Mouse (Mus musculus) heart, embryonic 14.5 days (tissue): Measurements from ENCODE around the gene Apoa2. TPM values are rescaled to one million over a fixed set of nuclear protein-coding genes. Genes with fewer than 3 reads are reported as not detected.
A peak's percentile ranks its signal among the peaks of the same experiment; 100 is the strongest.

Experiments used
- ATAC-seq: fragments of 200-750 bp; cut with Nextera tagmentation; 2 replicates; pipeline ENCODE4 v1.8.0; 2017; ENCODE audit warnings: low read depth, moderate TSS enrichment; ENCODE audit not compliant: insufficient number of reproducible peaks, insufficient read depth, low FRiP score
- H3K27ac ChIP-seq, 2 experiments: fragments of 200-500 bp in 1 of 2; fragments of 300-500 bp in 1 of 2; sonication (generic) in 1 of 2; replicated peaks in 1 of 2; 2 replicates each; pipeline ENCODE4 v1.5.1; 2012 to 2014; ENCODE audit warnings: low read depth in 2 of 2, low read length in 2 of 2, control low read depth in 1 of 2, mild to moderate bottlenecking in 1 of 2, mixed read lengths in 1 of 2; ENCODE audit not compliant: control insufficient read depth in 1 of 2, insufficient read depth in 1 of 2
- H3K27me3 ChIP-seq: fragments of 300-500 bp; sonication (generic); 2 replicates; pipeline ENCODE4 v1.6.1; 2014; ENCODE audit warnings: mild to moderate bottlenecking, low read length, control low read depth; ENCODE audit not compliant: control insufficient read depth, insufficient read depth
- H3K36me3 ChIP-seq: fragments of 300-500 bp; sonication (generic); 2 replicates; pipeline ENCODE4 v1.6.1; 2014; ENCODE audit warnings: mild to moderate bottlenecking, control low read depth, low read length, mixed read lengths; ENCODE audit not compliant: control insufficient read depth, insufficient read depth
- H3K4me1 ChIP-seq, 2 experiments: fragments of 200-500 bp in 1 of 2; fragments of 300-500 bp in 1 of 2; sonication (generic) in 1 of 2; 2 replicates each; pipeline ENCODE4 v1.6.1; 2012 to 2014; ENCODE audit warnings: low read length in 2 of 2, control low read depth in 1 of 2, mixed read lengths in 1 of 2; ENCODE audit not compliant: control insufficient read depth in 2 of 2, insufficient read depth in 2 of 2
- H3K4me2 ChIP-seq: fragments of 300-500 bp; sonication (generic); 2 replicates; pipeline ENCODE4 v1.6.1; 2014; ENCODE audit warnings: mild to moderate bottlenecking, low read length
- H3K4me3 ChIP-seq, 2 experiments: fragments of 200-500 bp in 1 of 2; fragments of 300-500 bp in 1 of 2; sonication (generic) in 1 of 2; 2 replicates each; pipeline ENCODE4 v1.5.1; 2012 to 2014; ENCODE audit warnings: low read length in 2 of 2, mild to moderate bottlenecking in 2 of 2, control low read depth in 1 of 2, low read depth in 1 of 2, moderate library complexity in 1 of 2; ENCODE audit not compliant: control insufficient read depth in 1 of 2, insufficient read depth in 1 of 2
- H3K9ac ChIP-seq: fragments of 300-500 bp; sonication (generic); 2 replicates; pipeline ENCODE4 v1.6.1; 2014; ENCODE audit warnings: mild to moderate bottlenecking, low read length
- H3K9me3 ChIP-seq: fragments of 300-500 bp; sonication (generic); 2 replicates; pipeline ENCODE4 v1.6.1; 2016; ENCODE audit warnings: low read length, control low read depth; ENCODE audit not compliant: control insufficient read depth
- WGBS: fragments of 180-500 bp; shearing (Covaris S2); extraction: QIAGEN DNeasy Blood & Tissue Kit; methylation state at CpG from one replicate; pipeline ENCODE4 v1.1.7; 2014; 5-methylcytosine and 5-hydroxymethylcytosine counted together
- polyA plus RNA-seq: library from polyadenylated mRNA; unstranded; fragments of >200 nt; fragmentation: Nextera tagmentation; extraction: Ambion mirVana; gene quantifications from 2 replicates; pipeline ENCODE4 v1.2.1, GENCODE M21; 2014

Gene Apoa2
- polyA plus RNA-seq, 1 experiment from 2014 or later: 5.3 TPM

DNA sequence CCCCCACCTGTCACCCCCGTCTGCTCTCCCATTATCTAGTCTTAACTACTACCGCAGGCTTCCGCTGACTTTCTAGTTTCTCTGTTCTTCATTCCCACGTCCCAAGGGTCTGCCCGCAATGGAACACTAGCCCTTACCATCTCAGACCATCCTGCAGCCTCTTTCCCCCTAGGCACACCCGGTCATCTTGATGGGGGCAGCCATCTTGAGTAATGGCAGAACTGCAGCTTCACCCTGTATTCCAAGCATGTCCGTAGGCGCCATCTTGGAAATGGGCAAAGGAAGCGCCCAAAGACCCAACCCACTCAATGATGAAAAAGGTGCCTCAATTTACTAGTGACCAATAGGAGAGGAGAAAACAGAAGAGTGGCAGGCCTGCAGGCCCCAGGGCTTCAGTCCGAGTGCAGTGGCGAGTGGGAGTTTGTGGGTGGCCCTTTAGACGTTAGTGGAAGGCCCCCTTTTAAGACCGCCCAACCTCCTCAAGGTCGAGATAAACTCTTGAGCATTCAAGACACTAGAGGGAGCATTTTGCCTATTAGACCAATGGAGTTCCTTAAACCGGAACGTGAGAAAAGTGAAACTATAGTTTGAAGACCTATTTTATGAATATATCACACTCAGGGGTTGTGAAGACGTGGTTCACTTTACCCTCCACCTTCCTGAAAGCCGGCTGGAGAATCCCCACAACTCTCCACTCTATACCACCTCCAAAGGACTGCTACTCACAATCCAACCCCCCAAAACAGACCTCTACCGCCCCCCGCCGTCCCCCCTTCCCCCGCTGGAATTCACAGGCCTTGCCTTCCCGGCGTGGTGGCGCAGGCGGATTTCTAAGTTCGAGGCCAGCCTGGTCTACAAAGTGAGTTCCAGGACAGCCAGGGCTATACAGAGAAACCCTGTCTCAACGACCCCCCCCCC is 2.4 kb upstream of the Apoa2 start, which contains the start of gene Tomm40l:
Gene Tomm40l, minus strand, starts transcription at position 277 of the 918 bp plus-strand sequence.
- Histone ChIP-seq H3K4me3 (peak within 1 kb of the TSS; percentile 49 to 70), H3K9ac (peak within 1 kb of the TSS; percentile 80), H3K27ac (peak within 1 kb of the TSS; percentile 81 to 93), H3K36me3 (peaks cover 31% of the 10 kb centered on the region), H3K9me3 (no peaks in the 10 kb centered on the region), H3K4me2 (peak within 1 kb of the TSS; percentile 87), H3K4me1 (peaks cover 5 to 16% of the 10 kb centered on the region in 2 experiments), H3K27me3 (no peaks in the 10 kb centered on the region)
- peak; percentile 97 for ATAC-seq
- 2% methylated on average over 28 of the region's 28 CpGs for WGBS

DNA sequence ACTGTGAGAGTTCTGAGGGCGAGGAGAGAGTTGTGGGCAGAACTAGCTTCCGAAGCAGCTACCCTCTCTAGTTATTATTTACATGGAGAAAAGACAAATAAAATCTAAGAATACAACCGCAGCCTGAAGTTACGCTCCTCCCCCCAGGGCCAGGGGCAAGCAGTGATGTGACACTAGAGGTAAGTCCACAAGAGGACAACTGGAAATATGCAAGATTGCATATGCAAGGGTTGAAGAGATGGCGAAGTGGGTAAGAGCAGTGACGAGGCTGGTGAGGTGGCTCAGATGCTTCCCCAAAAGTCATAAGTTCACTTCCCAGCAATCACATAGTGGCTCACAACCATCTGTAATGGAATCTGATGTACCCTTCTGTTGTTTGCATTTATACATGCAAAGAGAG is 1.7 kb upstream of the Apoa2 start:
- WGBS: 85% methylated on average over 6 of the region's 6 CpGs
- H3K4me2 ChIP-seq: peak overlapping the region; percentile 87
- ATAC-seq: no peak

DNA sequence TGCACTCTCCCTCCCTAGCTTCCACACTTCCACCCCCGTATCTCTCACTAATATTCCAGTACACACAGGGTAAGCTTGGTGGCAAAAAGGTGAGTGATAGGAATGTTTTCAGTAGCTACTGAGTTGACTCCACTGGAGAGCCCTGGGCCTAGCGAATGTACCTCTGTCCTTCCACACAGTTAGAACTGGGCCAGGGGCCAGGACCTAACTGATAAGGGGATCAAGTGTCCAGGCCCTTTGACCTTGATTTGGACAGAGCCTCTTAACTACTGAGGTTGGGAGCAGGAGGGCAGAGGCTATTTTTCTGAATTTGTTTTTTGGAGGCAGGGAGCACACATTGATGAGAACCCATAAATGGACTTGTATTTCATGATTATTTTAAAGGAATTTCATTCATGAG is 1.1 kb upstream of the Apoa2 start:
- H3K9me3 ChIP-seq: no peaks in the 10 kb centered on the region
- 42% methylated on average over 2 of the region's 2 CpGs for WGBS
- no peak overlapping the region for H3K4me2 ChIP-seq
- no peaks in the 10 kb centered on the region for H3K27me3 ChIP-seq
- ATAC-seq: no peak
- H3K36me3 ChIP-seq: peaks cover 18% of the 10 kb centered on the region
- H3K9ac ChIP-seq: no peak overlapping the region
- H3K27ac ChIP-seq: peak overlapping the region in 1 of 2 experiments; percentile 47; a peak in 1 of 4 replicates
- H3K4me3 ChIP-seq: no peak overlapping the region
- peaks cover 5 to 16% of the 10 kb centered on the region in 2 experiments for H3K4me1 ChIP-seq

More for the DNA sequence above, 1.7 kb upstream of the Apoa2 start:
- no peaks in the 10 kb centered on the region for H3K9me3 ChIP-seq
- peak overlapping the region; percentile 68 for H3K9ac ChIP-seq
- peaks cover 5 to 16% of the 10 kb centered on the region in 2 experiments for H3K4me1 ChIP-seq
- peaks cover 24% of the 10 kb centered on the region for H3K36me3 ChIP-seq
- peak overlapping the region; percentile 81 to 93; a peak in 3 of 4 replicates for H3K27ac ChIP-seq
- H3K4me3 ChIP-seq: peak overlapping the region; percentile 35 to 49; a peak in 2 of 4 replicates
- no peaks in the 10 kb centered on the region for H3K27me3 ChIP-seq

DNA sequence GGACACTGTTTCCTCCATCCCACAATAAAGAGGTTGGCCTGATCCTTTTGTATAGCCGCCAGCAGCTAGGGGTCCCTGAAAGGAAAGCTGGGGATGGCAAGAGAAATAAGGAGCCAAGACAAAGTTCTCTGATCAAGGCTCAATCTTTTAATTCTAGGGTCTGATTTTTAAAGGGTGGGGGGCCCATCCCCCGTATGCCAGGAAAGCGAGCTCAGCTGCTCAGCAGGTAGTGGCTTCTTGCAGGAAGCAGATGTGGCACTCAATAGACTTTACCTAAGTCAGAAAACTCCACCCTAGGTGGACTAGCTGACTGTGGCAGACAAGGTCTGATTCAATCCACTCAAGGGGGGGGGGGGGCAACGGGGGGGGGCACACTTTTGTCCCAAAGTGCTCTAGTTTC is 1.9 kb downstream of the Apoa2 start:
- no peak overlapping the region for H3K9ac ChIP-seq
- H3K4me2 ChIP-seq: no peak overlapping the region
- H3K4me1 ChIP-seq: peaks cover 0 to 8% of the 10 kb centered on the region in 2 experiments; a peak in 3 of 4 replicates
- WGBS: 49% methylated on average over 4 of the region's 4 CpGs
- no peak for ATAC-seq
- no peaks in the 10 kb centered on the region for H3K27me3 ChIP-seq
- no peak overlapping the region for H3K27ac ChIP-seq
- no peaks in the 10 kb centered on the region for H3K9me3 ChIP-seq
- H3K4me3 ChIP-seq: no peak overlapping the region
- no peaks in the 10 kb centered on the region for H3K36me3 ChIP-seq

DNA sequence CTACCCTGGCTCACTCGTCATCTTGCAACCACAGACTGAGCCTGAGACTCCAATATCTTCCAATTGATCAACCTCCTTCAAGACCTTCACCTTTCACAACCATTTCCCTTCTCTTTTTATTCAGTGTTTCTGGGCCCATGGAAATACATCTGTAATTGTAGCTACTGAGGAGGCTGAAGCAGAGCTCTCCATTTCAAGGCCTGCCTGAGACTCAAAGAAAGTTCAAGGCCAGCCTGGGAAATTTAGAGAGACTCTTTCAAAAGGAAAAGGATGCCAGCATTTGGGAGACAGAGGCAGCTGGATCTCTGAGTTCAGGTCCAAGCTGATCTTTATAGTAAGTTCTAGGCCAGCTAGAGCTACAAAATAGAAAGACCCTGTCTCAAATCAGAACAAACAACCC is 3.0 kb downstream of the Apoa2 start:
- H3K27ac ChIP-seq: no peak overlapping the region
- H3K4me2 ChIP-seq: no peak overlapping the region
- H3K27me3 ChIP-seq: no peaks in the 10 kb centered on the region
- peaks cover 0 to 7% of the 10 kb centered on the region in 2 experiments; a peak in 3 of 4 replicates for H3K4me1 ChIP-seq
- 91% methylated on average over 1 of the region's 1 CpGs for WGBS
- no peak for ATAC-seq
- H3K9ac ChIP-seq: no peak overlapping the region
- H3K36me3 ChIP-seq: no peaks in the 10 kb centered on the region
- H3K9me3 ChIP-seq: no peaks in the 10 kb centered on the region
- no peak overlapping the region for H3K4me3 ChIP-seq

DNA sequence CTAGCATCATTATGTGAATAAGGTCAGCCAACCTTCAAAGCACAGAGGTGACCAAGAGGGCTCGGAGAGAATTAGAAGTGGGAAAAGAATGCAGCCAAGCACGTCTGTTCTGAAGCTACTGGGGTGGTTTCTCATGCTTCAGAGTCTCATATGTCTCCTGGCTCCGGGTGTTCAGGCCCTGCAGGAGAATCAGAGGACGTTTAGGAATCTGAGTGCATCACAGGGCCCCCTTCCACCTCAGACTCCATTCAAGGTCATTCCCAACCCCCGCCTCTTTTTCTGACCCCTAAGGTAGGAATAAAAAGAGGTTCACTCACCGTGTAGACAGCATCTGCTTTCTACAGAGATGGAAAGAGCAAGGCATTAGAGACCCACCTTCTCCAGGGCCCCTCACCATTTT is 4.9 kb downstream of the Apoa2 start:
- H3K4me1 ChIP-seq: peaks cover 0 to 5% of the 10 kb centered on the region in 2 experiments; a peak in 1 of 4 replicates
- no peaks in the 10 kb centered on the region for H3K9me3 ChIP-seq
- H3K36me3 ChIP-seq: peaks cover 13% of the 10 kb centered on the region
- no peak overlapping the region for H3K4me3 ChIP-seq
- no peak overlapping the region for H3K9ac ChIP-seq
- no peaks in the 10 kb centered on the region for H3K27me3 ChIP-seq
- H3K4me2 ChIP-seq: no peak overlapping the region
- H3K27ac ChIP-seq: no peak overlapping the region
- WGBS: 55% methylated on average over 6 of the region's 6 CpGs
- no peak for ATAC-seq

DNA sequence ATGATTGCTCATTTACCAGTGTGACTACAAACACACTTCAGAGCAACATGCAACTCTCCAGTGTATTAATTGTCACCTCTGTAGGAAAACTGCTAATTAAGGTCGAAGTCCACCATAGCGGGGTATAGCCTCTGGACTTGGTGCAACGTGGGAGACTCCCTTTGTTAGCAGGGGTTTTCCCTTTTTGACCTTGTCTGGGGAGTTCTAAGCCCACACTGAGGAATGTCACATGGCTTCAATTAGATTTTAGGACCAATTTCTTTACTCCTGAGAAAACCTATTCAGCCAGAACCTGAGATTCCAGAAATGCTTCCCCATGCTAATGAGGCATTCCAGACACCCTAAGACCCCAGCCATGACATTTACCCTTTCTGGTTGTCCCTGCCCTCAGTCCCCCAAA is 5.4 kb downstream of the Apoa2 start:
- H3K27ac ChIP-seq: no peak overlapping the region
- peaks cover 0 to 5% of the 10 kb centered on the region in 2 experiments; a peak in 1 of 4 replicates for H3K4me1 ChIP-seq
- no peak overlapping the region for H3K4me3 ChIP-seq
- no peaks in the 10 kb centered on the region for H3K9me3 ChIP-seq
- H3K9ac ChIP-seq: no peak overlapping the region
- H3K27me3 ChIP-seq: no peaks in the 10 kb centered on the region
- H3K4me2 ChIP-seq: no peak overlapping the region
- peaks cover 18% of the 10 kb centered on the region for H3K36me3 ChIP-seq
- ATAC-seq: no peak
- 80% methylated on average over 3 of the region's 3 CpGs for WGBS
